Mouse (Mus musculus): ENCODE measurements around the gene Ripor3.
A peak's percentile ranks its signal among the peaks of the same experiment; 100 is the strongest.
"Not testable (repeated sequence)": the region's sequence is repeated elsewhere in the genome, so short reads cannot be mapped to it uniquely, and the experiment has no call there.

The Ripor3 gene

DNA sequence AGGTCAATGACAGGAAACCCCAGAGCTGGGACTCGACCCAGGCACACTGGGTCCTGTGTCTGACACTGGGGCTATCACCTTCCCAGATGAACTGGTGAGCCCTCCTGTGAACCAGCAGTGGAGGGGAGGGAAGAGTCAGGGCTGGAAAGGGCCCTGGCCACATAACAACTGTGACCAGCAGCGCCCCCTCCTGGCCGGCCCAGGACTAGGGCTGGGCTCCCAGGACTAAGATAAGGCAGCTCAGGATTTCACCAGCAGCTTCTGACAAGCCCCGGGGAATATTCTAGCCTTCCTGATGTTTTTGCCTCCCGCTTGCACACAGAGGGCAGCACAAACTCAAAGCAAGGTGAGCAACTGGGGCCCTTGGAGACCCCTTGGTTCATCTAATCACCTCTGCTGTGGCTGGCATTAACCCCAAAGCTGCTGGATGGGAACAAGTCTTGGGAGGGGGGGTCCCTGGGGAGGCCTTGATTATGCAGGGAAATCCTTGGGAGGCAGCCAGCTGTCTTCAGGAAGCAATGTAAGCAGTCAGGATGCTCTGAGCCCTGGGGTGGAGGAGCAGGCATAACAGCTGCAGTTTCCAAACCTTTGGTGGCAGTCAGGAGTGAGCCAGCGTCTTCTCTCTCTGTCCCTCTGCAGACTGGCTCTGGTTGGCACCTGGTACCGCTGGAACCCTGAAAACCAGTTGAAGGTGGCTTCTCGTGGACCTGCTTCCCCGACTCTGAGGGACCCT, at the start of gene Ripor3:
Ripor3 (minus strand) TSS at position 683 of the 733 bp plus-strand sequence.
- DNase-seq = peak; percentile 58

DNA sequence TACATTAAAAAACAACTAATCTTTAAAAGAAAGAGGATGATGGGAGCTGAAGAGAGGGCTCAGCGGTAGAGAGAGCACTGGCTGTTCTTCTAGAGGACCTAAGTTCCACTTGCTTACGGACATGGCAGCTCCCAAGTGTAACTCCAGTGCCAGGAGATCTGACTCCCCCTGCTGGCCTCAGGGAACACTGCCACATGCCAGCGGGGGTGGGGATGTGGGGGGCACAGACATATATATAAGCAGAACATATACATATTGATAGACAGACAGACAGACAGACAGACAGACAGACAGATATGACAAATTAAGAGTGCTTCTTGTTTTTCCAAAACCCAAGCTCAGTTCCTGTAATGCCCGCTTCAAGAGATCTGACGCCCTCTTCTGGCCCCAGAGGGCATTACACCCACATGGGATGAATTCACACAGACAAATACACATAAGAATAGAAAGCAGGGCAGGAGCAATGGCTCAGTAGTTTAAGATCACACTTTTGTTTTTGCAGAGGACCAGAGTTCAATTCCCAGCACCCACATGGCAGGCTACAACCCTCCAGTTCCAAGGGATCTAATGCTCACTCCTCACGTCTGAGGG, 48.9 kb upstream of the Ripor3 start:
- no peak for DNase-seq

DNA sequence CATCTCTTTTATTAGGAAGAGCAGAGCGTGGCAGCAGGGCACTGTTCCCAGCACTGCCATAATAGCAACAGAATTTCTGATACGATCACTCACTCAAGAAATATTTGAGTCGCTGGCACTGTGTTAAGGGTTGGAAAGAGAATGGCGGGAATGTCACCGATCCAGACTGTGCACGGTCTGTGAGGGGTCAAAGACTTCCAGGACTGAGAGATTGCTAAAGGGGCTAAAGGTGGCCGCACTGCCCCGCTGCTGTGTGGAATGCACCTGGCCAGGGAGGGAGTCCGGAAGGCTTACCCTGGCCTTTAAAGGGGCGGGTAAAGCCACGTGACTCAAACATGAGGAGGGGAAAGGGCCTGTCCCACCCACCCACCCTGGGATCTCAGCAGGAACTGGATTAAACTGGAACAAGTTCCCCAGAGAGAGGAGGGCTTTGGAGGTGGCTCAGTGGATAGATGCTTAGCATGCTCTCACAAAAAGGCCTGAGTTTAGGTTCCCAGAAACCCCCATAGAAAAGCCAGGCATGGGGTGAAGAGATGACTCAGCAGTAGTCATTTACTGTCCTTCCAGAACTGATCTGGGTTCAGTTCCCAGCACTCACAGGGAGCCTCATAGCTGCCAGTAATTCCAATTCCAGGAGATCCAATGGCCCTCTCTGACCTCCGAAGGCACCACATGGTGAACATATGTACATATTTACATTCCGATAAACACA, 48.2 kb upstream of the Ripor3 start:
- DNase-seq = no peak

DNA sequence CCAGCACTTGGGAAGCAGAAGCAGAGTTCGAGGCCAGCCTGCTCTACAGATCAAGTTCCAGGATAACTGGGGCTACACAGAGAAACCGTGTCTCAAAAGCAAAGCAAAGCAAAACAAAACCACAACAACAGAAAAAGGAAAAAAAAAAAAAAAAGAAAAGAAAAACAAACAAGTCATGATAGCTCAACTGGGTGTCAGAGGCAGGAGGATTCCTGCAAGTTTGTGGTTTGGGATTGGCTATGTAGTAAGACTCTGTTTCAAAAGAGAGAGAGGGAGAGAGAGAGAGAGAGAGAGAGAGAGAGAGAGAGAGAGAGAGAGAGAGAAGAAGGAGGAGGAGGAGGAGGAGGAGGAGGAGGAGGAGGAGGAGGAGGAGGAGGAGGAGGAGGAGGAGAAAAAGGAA, 47.5 kb upstream of the Ripor3 start:
- DNase-seq = not testable (repeated sequence)

DNA sequence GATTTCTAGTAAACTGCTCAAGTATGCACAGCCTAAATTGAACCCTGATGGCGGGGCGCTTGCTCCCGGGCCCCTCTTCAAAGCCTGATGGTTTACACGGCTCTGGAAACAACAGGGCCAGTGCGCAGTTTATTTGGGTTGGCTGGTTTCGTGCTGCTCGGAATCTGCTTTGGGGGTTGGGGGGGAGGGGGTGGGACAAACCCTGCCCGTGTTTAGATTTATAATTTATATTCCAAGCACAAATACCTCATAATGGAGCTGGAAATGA, 46.2 kb upstream of the Ripor3 start:
- no peak for DNase-seq

DNA sequence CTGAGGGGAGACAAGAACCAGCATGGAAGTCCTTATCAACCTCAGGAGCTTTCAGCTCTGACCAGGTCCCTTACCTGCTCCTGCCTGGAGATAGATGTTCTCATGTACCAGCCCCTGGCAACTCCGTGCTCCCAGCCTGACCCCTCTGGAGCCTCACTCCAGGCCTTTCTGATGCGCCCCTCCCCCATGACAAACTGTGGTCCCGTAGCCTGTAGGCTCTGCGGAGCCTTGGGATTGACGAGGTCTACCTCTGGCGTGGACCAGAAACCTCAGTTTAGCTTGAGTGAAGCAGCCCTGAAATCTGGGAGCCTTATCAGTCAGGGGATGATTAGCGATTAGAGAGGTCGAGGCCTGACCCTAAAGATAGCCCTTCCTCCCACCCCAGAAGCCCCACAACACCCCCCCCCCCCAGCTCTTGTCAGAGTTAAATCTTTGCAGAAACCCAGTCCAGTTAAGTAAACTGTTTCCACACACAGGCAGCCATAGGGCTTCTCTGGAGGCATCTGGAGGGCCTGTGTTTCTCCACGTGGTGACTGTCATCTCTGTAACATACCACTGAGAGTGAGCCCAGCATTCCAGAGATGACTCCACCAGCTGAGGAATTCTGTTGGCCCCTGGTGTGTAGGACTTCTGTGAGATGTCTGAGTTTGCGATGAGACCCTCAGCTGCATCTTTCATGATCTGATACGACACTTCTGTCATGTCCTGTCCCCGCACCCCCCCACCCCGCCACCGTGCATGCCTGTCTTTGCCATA, 45.7 kb upstream of the Ripor3 start:
- DNase-seq = no peak

DNA sequence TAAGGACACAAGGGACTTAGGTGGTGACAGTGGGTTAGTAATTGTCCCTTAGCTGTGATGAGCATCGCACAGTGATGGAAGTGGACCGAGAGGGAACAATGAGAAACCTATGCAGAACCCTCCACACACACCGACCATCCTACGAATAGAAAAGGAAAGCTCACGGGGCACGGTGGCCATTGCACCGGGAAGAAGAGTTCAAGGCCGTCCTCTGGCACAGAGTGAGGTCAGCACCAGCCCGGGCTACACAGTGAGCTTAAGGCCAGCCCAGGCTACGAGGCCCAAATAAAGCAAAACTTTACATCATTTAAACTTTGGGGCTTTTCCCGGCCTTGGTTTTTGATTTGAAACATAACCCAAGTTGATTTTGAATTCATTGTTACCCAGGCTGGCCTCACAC, 43.7 kb upstream of the Ripor3 start:
- no peak for DNase-seq

DNA sequence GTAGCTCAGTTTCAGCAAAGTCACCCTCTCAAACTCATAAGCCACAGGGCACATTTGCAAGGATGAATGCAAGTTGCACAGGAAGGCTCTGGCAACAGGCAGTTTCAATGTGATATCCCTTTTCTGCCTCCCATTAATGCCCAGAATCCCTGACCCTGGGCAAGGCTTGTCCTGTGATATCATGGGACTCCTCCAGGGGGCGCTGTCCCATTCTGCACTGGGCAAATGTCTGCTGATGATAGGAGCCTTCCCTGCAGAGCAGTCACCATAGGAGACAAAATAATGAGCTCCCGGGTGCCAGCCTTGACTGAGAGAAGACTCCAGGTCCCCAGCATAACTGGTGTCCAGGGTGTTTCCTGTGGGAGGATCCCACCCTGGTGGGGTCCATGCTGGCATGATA, 42.3 kb upstream of the Ripor3 start:
- DNase-seq = peak; percentile 29

DNA sequence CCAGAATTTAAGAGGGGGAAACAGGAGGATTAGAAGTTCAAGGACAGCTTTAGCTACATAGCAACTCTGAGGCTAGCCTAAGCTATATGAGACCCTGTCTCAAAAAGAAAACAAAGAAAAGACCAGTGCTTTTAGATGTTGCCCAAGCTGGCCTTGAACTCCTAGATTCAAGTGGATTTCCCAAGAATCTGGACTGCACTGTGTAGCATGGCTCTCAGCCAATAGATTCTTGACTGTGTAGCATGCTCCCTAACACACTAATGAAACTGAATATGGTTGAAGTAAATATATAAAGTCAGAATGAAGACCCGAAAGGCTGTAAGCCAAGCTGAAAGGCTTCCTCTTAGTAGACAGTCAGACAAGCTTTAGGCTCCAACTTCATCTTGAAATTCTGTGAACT, 41.7 kb upstream of the Ripor3 start:
- DNase-seq = no peak

DNA sequence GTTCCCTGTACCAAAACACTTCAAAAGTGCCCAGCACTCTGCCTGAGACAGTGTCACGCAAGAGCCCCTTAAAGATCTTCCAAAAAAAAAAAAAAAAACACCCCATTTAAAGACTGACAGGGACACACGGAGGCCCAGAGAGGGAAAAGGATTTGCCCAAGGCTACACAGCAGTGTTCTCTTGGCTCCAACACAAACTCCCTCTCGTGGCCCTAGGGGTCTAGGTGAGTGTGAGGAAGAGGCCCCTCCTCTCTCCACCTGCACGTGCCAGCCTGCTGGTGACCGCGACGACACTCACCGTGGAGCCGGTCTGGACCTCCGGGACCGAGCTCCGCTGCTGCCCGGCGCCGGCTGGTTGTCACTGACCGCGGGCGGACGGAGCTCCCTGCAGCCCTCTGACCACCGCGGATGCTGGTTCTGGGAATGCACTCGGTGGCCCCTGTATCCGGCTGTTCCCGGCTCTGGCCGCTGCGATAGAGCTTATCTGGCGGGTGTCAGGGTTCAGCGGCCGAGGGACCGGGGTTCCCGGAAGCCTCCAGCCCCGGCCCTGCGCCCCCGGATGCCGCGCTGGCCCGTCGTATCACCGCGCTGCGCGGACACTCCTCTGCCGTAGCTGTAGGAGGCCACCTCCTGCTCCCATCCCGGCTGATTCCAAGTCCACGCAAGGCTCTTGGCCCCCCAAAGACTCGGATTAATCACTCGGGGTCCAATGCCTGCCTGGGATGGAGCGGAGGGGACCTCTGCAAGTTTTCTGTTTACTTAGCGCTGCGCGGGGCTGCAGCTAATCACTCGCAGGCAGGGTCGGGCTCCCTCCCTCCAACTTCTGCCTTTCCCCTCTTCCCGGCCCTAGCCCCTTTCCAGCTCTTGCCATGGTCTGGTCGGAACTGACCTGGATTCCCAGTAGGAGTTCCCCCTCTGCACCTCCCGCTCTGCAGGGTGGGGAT, 39.9 kb upstream of the Ripor3 start:
- no peak for DNase-seq

DNA sequence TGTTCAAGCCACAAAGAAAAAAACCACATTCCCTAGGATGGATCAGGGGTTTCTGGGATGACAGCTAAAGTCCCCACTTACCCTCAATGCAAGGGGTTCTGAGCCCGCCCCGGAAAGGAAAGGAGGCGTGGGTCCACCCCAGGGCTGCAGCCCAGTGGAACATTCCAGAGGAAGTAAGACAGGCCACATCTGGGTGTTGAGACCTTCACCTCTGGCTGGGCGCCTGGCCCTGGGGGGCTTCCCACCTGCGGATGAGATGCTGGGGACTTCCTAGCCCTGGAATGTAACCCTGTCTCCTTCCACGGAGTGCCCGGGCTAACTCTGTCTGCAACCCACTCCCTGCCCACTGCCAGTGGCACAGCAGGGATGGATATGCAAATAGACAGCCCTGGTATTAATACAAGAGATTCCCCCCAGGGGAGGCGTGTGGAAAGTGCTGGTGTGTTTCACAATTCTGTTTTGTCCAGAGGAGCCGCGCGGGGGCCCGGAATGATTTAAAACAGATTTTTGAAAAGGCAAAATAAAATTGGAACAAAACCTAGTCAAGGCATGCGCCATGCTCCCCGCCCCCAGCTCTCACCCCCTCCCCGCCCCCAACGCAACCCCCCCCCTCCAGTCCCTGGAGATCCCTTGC, 38.7 kb upstream of the Ripor3 start:
- no peak for DNase-seq

DNA sequence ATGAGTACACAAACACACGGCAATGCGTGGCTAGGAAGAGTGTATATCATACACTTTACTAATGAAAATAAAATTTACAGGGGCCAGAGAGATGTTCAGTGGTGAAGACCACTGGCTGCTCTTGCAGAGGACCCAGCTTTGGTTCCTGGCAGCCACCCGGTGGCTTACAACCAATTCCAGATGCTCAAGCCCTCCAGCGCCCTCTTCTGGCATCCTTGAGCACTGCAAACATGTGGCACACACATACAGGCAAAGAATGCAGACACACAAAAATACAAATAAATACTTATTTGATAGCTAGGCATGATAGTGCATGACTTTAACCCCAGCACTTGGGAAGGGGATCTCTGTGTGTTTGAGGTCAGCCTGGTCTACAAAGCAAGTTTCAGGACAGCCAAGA, 36.0 kb upstream of the Ripor3 start:
- DNase-seq = no peak

DNA sequence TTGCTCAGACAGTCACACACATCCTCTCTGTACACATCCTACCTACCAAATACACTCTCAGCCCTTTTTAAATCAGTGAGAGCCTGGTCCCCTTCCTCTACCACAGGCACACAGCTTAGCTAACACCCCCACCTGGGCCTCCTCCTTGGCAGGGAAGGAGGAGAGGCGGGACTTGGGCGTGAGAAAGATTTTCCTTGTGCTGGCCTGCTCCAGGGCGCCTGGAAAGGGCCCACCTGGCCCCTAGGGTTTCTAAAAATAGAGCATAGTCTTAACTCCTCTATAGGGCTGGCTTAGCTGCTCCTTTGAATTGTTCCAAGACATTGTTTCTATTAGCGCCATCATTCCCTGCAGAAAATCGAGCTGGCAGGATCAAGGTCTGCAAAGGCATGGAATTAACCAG, 35.4 kb upstream of the Ripor3 start:
- no peak for DNase-seq

DNA sequence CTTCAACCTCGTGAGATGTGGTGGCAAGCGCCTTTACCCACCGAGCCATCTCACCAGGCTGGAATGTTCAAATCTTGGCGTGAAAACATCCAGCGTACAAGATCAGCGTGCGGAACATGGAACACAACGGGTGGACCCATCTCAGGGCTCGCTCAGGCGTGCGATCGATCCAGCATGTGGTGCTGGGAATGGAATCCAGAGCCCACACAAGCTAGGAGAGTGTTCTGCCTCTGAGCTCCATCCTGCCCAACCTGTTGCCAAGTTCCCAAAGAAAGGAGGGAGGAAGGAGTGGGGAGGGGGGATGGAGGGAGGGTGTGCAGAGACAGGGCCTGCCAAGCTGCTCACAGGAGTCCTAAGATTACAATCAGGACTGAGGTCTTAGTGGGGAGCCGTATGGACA, 34.9 kb upstream of the Ripor3 start:
- DNase-seq = no peak

DNA sequence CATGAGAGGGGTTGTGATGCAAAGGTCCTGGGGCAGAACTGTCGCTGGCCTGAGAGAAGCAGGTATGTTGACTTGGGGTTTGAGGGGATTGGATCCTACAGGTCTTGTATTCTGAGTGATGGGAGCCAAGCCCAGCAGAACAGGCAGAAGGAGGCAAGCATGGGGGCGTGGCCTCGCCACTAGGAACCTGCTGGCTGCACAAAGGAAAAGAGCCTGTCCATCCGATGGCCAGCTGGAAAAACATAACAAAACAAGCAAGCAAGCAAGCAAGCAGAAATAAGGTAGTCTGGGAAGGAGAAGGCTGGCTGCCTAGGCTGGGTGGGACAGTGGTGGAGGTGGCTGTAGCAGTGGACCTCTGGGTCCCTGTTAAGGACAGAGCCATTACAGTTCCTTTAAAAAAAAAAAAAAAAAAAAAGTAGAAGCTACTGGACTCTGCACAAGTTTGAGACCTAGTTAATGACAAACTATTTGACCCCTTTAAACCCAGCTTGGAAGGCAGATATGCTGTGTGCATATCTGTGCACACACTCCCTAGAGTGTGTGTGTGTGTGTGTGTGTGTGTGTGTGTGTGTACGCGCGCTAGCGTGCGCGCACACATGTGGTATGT, 34.4 kb upstream of the Ripor3 start:
- no peak for DNase-seq

DNA sequence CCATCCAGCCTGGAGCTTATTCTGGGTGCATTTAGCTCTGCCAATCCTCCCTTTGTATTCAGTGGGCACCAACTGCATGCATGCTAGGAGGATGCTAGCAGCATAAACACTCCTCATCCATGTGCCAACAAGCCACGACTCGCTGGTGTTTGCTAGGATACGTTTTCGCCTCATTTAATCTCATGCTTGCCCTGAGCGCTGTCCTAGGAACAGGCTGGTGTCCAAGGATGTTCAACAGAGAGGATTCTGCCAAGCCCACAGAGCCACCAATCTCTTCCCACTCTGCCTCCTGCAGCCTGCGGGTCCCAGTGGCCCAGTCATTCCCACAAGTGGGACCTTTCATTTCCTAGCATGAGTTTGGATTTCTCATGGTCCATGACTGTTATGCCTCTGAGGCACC, 31.6 kb upstream of the Ripor3 start:
- DNase-seq = no peak

DNA sequence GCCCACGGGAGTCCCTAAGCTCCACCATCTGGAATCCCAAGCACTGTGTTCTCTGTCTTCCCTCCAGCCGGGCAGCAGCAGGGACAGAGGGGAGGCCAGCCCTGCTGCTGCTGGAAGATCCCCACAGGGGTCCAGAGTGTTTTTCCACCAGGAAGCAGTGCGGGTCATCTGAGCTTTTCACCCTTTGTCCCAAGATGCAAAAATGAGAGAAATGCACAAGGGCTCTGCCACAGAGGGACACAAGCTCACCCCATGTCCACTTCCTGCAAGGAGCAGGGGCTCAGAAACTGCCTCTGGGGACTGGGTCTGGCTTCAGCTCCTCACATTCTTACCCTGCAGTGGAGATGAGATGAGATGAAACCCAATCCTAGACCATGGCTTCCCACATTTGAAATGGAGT, 30.3 kb upstream of the Ripor3 start:
- no peak for DNase-seq

DNA sequence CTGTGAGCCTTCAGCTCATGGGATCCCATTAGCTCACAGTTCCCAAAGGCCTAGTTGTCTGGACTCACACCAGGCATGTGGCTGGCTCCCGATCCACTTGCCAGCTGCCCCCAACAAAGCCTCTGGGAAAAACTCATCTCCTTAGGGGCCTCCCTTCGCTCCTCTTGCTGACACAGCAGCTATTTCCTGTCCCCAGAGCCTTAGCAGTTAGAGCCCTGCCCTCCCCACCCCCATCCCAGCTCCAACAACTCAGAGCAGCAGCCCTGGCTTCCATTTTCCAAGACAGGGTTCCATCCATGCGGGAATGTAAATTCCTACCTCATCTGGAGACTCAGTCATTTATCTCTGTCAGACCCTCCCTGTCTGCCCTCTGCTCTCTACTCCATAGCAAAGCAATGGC, 26.6 kb upstream of the Ripor3 start:
- no peak for DNase-seq

DNA sequence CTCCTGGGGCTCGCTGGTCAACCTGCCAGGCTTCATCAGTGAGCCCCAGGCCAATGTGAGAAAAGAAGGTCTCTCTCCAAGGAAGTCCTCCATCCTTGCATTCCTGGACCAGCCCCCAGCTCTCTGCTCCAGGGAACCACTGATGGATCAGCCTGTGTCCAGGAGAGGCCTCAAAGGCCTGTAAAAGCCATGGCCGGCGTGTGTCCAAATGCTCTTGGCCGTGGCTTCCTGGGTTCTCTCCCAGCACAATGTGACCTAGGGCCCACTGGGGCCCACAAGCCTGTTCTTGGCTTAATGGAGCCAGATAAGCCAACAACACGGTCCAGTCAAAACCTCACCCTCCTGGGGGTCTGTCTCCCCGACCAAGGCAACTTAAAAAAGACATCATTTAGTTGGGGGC, 25.5 kb upstream of the Ripor3 start:
- no peak for DNase-seq

DNA sequence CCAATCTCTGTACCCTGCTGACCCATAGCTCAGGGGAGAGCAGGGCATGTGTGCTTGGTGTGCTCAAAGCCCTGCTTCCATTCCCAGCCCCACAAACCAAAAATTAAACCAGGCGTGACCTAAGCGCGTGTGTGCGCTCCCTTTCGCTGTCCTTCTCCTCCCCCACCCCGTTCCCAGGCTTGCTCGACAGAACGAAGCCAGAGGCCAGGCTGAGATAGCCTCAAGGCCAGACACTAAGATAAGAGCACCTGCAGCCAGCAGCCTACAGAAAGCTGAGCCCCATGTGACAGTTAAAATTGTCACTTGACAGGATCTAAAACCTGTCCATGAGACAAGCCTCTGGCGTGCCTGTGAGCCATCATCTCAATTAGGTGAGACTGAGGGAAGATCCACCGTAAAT, 23.5 kb upstream of the Ripor3 start:
- no peak for DNase-seq

DNA sequence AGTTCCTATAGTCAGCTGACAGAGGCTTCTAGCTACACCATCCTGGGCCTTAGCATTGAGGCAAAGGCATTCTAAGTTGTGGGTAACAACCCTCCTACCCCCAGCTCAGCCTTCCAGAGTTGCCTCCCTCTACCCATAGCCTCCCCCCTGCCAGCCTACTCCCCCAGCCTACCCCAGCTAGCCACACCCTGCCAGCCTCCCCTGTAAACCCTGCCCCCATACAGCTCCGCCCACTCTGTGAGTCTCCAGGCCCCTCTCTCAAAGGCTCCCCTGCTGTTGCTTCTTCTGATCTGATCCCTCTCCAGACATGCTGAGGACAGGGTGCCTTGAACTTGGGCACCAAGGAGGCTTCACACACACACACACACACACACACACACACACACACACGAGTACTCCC, 21.4 kb upstream of the Ripor3 start:
- no peak for DNase-seq

DNA sequence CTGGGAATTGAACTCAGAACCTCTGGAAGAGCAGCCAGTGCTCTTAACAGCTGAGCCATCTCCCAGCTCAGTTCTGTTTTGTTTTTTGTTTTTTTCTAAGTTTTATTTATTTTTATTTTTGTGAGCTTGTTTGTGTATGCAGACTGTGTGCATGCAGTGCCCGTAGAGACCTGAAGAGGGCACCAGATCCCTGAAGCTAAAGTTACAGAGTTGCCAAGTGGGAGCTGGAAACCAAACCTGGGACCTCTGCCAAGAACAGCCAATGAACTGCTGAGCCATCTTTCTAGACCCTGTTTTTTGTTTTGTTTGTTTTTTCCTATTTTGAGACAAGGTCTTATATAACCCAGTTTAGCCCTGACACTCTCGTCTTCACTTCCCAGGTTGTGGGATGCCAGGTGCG, 18.0 kb upstream of the Ripor3 start:
- DNase-seq = no peak

Measured in right cerebral cortex, postnatal 14 days (tissue).